Mouse (Mus musculus) heart, postnatal 4 days (tissue): ENCODE measurements around the gene Riok2. TPM values are rescaled to one million over a fixed set of nuclear protein-coding genes. Genes with fewer than 3 reads are reported as not detected.

Experiments used
- DNase-seq: peaks from one replicate; pipeline ENCODE4 v3.0.0; 2021
- total RNA-seq, 2 experiments: library from RNA; stranded (reverse); gene quantifications; 2 replicates each; pipeline ENCODE4 v1.2.3; 2021

The Riok2 gene
- total RNA-seq, 2 experiments from 2014 or later, result 20.3 to 21.3 TPM

DNA sequence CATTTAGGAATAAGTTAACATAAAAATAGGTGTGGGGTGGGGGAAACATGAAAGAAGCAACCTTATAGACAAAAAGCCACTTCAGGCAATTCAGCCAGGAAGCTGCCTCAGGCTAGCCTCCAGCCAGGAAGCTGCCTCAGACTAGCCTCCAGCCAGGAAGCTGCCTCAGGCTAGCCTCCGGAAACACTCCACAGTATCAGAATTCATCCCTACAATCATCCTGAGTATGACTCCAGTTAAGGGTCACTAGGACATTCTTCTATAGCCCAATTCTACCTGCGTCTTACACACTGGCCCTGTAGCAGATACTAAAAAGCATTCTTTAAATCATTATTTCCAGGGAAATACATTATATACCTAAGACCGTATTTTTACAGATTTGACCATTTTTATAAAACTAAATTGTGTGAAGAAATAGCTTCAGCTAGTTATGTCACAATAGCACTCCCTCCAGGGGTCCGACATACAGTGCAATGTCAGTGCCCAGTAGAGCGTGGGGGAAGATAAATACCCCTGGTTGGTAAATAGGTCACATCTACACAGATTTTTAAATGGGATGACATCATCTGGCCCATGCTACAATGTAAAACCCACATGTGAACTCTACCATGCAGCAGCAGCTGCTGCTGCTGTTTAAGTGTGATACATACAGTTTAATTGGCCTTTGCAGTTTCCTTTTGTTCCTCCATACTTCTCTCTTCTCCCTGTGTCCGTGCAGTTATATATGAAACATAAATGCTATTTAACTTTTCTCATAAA is 34.8 kb downstream of the Riok2 start:
- DNase-seq, result no peak

- no peak for DNase-seq
Measured at GRCm38 (mm10) chr17:17409601-17410000, 35.5 kb downstream of the Riok2 start.

DNA sequence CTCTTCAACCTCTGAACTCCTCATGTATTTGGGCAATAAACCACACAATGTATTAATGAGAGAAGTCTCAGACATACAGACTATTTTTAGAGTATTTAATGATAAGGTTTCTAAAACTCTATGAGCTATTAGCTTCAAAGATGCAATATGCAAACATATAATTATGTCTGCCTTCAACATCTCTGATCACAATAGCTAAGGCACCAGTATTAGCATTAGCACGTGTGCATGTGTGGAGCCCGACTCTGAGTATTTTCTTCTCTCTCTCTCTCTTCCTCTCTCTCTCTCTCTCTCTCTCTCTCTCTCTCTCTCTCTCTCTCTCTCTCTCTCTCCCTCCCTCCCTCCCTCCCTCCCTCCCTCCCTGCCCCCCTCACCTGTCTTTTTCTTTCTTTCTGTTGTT is 37.3 kb downstream of the Riok2 start:
- DNase-seq, result no peak

- DNase-seq, result no peak
Measured at GRCm38 (mm10) chr17:17412176-17412575, 38.1 kb downstream of the Riok2 start.

GRCm38 (mm10) chr17:17414206-17414605 is 40.1 kb downstream of the Riok2 start:
- no peak for DNase-seq

GRCm38 (mm10) chr17:17424609-17425307 is 50.6 kb downstream of the Riok2 start:
- DNase-seq, result no peak

- no peak for DNase-seq
Measured at GRCm38 (mm10) chr17:17425308-17425813, 51.3 kb downstream of the Riok2 start.

DNA sequence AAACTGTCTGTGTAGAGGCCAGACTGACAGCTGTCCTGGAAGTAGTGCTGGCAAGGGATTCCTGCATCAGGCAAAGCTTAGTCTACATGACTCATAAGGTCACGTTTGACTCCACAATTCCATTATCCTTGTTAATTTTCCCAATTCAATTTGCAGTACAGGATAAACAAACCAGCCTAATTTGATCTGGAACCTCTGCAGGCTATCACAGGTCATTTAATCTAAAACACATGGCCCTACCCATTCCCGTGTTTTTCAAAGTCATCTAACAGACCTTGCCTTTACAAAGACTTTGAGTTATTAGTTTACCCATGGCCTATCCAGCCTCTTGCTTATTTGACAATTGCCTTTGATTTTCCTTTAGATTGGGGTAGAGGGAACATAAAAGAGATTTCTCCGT is 51.8 kb downstream of the Riok2 start:
- no peak for DNase-seq

DNA sequence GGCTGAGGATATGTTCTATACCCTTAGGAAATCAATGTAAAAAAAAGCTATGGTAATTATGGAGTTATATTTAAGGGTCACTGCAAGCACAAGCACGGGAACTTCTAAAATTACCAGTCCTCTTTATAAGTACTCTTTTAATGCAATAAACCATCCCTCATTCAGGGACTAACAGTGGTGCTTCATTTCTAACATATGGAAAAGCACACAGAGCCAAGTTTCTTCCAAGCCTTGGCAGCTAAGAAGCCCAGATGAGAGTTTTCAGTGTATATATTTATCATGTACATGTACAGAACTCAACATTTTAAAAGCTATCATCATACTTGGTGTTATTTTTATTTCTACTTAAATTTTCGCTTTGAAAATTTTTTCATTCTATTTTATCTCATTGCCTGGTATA is 54.8 kb downstream of the Riok2 start:
- no peak for DNase-seq

- no peak for DNase-seq
Measured at GRCm38 (mm10) chr17:17433679-17434078, 59.6 kb downstream of the Riok2 start.

DNA sequence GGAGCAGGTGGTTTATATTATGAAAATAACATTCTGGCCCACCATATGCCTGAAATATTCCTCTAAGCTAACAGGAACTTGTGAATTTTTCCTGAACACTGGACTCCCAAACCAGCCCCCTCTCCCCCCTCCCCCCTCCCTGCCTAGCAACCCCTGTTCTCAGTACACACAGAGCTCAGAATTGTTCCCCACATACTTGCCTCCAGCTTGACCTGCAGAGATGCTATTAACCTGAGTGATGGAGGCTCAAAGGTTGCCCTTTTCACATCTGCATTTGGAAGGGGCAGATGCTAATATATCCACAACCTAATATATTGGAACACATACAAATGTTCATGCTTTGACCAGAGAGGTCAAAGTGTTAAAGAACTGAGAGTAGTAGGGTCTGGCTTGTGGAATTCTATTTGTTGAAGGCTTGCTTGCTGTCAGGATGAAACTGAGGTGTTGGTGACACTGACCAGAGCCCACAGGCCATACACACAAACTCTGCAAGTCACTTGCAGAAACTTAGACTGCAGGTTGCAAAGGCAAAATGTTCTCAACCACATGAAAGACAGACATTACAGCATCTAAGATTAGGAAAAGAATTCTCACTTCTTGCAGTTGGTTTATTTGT is 64.6 kb downstream of the Riok2 start:
- no peak for DNase-seq

DNA sequence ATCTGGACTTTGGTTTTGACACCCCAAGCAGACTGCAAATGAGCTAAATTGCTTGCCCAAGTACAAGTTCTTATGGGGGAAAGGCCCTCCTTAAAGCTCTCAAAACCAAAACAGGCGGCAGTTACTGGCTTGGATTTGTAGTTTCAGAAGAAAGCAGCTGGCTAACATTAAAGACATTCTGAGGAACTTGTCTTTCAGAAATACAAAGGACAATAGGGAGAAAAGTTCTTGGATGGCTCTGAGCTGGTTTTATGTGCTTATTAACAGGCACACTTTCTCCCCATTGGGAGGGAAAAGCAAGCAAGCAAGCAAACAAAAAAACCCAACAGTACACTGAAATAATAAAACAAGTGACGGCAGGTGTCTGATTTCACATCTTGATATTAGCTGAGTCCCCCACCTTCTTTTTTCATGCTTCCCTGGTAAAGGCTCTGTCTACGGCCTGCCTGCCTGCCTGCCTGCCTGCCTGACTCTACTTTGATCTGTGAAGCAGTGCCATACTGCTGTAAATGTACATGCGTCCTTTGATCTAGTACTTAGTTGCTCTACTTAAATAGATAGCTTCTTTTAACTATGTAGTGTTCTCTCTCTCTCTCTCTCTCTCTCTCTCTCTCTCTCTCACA is 67.9 kb downstream of the Riok2 start:
- DNase-seq, result no peak

GRCm38 (mm10) chr17:17444297-17444886 is 70.3 kb downstream of the Riok2 start:
- DNase-seq, result no peak

Other genes with a start within 250 kb of the Riok2 start
- 1 to 10 TPM; 5.2 to 5.8 TPM for gene Lix1, start 28.4 kb downstream of the Riok2 start, total RNA-seq